ENCODE assay signal across 9 mouse cellular contexts in the genomic region with DNA sequence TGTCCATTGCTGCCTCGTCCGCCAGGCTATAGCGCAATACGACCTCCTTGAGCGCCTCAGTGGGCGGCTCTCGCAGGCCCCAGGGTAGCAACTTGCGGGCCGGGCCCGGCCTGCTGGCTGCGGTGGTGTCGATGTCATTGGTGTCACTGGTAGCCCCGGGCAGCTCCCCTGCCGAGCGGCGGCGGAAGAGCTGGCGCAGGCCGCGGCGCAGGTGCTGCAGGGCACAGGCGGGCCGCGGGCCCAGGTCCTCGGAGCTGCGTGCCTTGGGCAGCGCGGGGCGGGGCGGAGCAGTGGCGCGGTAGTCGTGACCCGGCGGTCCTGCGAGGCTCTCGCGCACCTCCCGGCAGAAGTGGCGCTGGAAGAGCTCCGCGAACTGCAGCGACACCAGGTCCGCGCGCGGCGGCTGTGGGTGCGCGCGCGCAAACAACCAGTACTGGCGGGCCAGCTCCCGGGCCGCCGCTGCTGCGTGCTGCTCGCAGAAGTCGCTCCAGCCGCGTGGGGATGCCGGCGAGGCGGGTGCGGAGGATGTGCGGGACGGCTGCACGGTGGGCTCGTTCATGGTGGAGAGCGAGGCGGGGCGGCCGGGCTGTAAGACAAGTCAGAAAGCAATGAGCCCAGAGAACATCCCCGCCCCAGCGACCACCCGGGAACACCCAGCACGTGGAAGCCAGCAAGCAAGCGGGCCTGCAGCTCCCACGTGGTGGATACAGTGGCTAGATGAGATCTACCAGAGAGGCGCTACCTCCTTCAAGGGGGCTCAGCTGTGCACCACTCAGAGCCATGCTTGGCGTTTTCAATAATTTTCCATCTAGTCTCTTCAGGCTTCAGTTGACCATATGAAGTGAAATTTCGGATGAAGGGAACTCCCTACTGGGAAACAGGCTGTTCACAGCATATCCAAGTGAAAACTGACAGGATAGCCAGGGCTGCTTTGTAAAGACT. TPM values are rescaled to one million over a fixed set of nuclear protein-coding genes. Genes with fewer than 3 reads are reported as not detected.
DNase-seq lines count a peak whose midpoint lies in the region; ATAC-seq and TF ChIP-seq lines count a peak whose summit lies in the region.
"Had no signal": no experiment of that assay in that cellular context is flagged by ENCODE, and none has a peak within 500 bp of the region (broad histone marks: within the 10 kb centered on the region; RNA-seq: fewer than 3 reads in every experiment).

No protein-coding gene starts in this region.

- peak overlapping the region; percentile 51 for H3K9ac ChIP-seq in kidney, embryonic 16.5 days (replicated peaks; ENCODE audit: low read length)
- H3K9ac ChIP-seq in embryonic facial prominence, embryonic 14.5 days (ENCODE audit: low read depth, low read length), result peak overlapping the region; percentile 58
- H3K9ac ChIP-seq in limb, embryonic 12.5 days (replicated peaks), result peak overlapping the region; percentile 60

- 9% methylated on average over 76 of the region's 82 CpGs for WGBS in kidney, embryonic 16.5 days
- WGBS in embryonic facial prominence, embryonic 14.5 days, result 9% methylated on average over 33 of the region's 82 CpGs
- WGBS in limb, embryonic 12.5 days, result 5% methylated on average over 82 of the region's 82 CpGs
- 73% methylated on average over 82 of the region's 82 CpGs for WGBS in small intestine, adult 2 months

- H3K27me3 ChIP-seq in kidney, embryonic 16.5 days (ENCODE audit: insufficient read depth, low read length), result no peaks in the 10 kb centered on the region
- peaks cover 13% of the 10 kb centered on the region; the same call in 1 of the 2 replicates for H3K27me3 ChIP-seq in embryonic facial prominence, embryonic 14.5 days (replicated peaks; ENCODE audit: control insufficient read depth, insufficient read depth, low read length)
- H3K27me3 ChIP-seq in limb, embryonic 12.5 days, result peaks cover 38% of the 10 kb centered on the region
- no peaks in the 10 kb centered on the region for H3K27me3 ChIP-seq in small intestine, adult 2 months (ENCODE audit: control insufficient read depth, insufficient read depth, low read length)
- H3K27me3 ChIP-seq: Patski had no signal

- H3K4me2 ChIP-seq in kidney, embryonic 16.5 days (replicated peaks; ENCODE audit: low read depth, low read length), result peak overlapping the region; percentile 81
- peak overlapping the region; percentile 85 for H3K4me2 ChIP-seq in embryonic facial prominence, embryonic 14.5 days (ENCODE audit: low read depth, low read length)
- peak overlapping the region; percentile 94 for H3K4me2 ChIP-seq in limb, embryonic 12.5 days

- H3K36me3 ChIP-seq in kidney, embryonic 16.5 days (ENCODE audit: insufficient read depth, low read length), result peaks cover 14% of the 10 kb centered on the region
- H3K36me3 ChIP-seq in embryonic facial prominence, embryonic 14.5 days (ENCODE audit: control insufficient read depth, insufficient read depth, low read length), result peaks cover 33% of the 10 kb centered on the region; the same call in 1 of the 2 replicates
- H3K36me3 ChIP-seq in limb, embryonic 12.5 days, result peaks cover 39% of the 10 kb centered on the region
- H3K36me3 ChIP-seq in small intestine, adult 2 months (ENCODE audit: control insufficient read depth, insufficient read depth, low read length), result peaks cover 33% of the 10 kb centered on the region

- H3K9me3 ChIP-seq in kidney, embryonic 16.5 days (ENCODE audit: low read length), result no peaks in the 10 kb centered on the region
- H3K9me3 ChIP-seq in embryonic facial prominence, embryonic 14.5 days (ENCODE audit: control insufficient read depth, low read length), result no peaks in the 10 kb centered on the region
- no peaks in the 10 kb centered on the region for H3K9me3 ChIP-seq in limb, embryonic 12.5 days

- peak overlapping the region; percentile 46 for H3K4me3 ChIP-seq in kidney, embryonic 16.5 days (ENCODE audit: low read length)
- peak overlapping the region; percentile 45 for H3K4me3 ChIP-seq in embryonic facial prominence, embryonic 14.5 days (ENCODE audit: low read depth, low read length)
- peak overlapping the region; percentile 48 for H3K4me3 ChIP-seq in limb, embryonic 12.5 days (replicated peaks)
- no peak overlapping the region for H3K4me3 ChIP-seq in small intestine, adult 2 months (ENCODE audit: low read depth, low read length)

- H3K27ac ChIP-seq in kidney, embryonic 16.5 days (ENCODE audit: low read length), result no peak overlapping the region
- H3K27ac ChIP-seq in embryonic facial prominence, embryonic 14.5 days (replicated peaks; ENCODE audit: low read depth, low read length), result no peak overlapping the region
- no peak overlapping the region for H3K27ac ChIP-seq in limb, embryonic 12.5 days
- H3K27ac ChIP-seq in small intestine, adult 2 months (ENCODE audit: insufficient read depth, low read depth, low read length), result 0 out of 2 replicates have a peak overlapping the region, but pooled peaks have one; percentile 33

- DNase-seq in kidney, adult 18-20 months, result no peak
- DNase-seq in brain, embryonic 14.5 days (ENCODE audit: low read depth), result peak; percentile 72
- peak; percentile 55 for DNase-seq in embryonic facial prominence, embryonic 14.5 days (ENCODE audit: low spot score)
- no peak for DNase-seq in urinary bladder, adult 18-20 months (ENCODE audit: low spot score in 2 of 2)
- DNase-seq in ovary, postnatal 36 days (ENCODE audit: low spot score), result no peak

- H3K4me1 ChIP-seq in kidney, embryonic 16.5 days (ENCODE audit: insufficient read depth, low read length), result peaks cover 32% of the 10 kb centered on the region
- peaks cover 13% of the 10 kb centered on the region for H3K4me1 ChIP-seq in embryonic facial prominence, embryonic 14.5 days (ENCODE audit: control insufficient read depth, insufficient read depth, low read length)
- peaks cover 37% of the 10 kb centered on the region for H3K4me1 ChIP-seq in limb, embryonic 12.5 days (replicated peaks)
- H3K4me1 ChIP-seq in small intestine, adult 2 months (ENCODE audit: control insufficient read depth, insufficient read depth, insufficient read length, low read length), result peaks cover 28% of the 10 kb centered on the region

- ATAC-seq in kidney, embryonic 16.5 days (ENCODE audit: low FRiP score, low TSS enrichment), result peak; percentile 18; the same call in 1 of the 2 replicates
- ATAC-seq in embryonic facial prominence, embryonic 14.5 days (ENCODE audit: low read depth), result peak; percentile 60
- ATAC-seq in limb, embryonic 12.5 days (ENCODE audit: insufficient number of reproducible peaks, insufficient read depth, low FRiP score, low TSS enrichment, low read depth), result no peak
- ATAC-seq: Patski had no signal

- TF ChIP-seq CTCF in brain, embryonic 14.5 days (IDR thresholded peaks at IDR 0.05; ENCODE audit: borderline replicate concordance, extremely low read depth, insufficient read depth, insufficient read length), result 0 out of 2 replicates have a peak, but pooled peaks have one; percentile 0
- no peak for TF ChIP-seq CTCF in small intestine, adult 2 months (IDR thresholded peaks at IDR 0.05; ENCODE audit: extremely low read depth, insufficient read length, insufficient replicate concordance, low read depth, low read length)

- TF ChIP-seq POLR2A in brain, embryonic 14.5 days (IDR thresholded peaks at IDR 0.05; ENCODE audit: borderline replicate concordance, extremely low read depth, insufficient read depth, insufficient read length, poor library complexity, severe bottlenecking), result no peak
- TF ChIP-seq POLR2A in small intestine, adult 2 months (IDR thresholded peaks at IDR 0.05; ENCODE audit: low read depth, low read length), result no peak

RNA-seq across cellular contexts. Expression of a gene that starts 8.7 kb away (rescaled TPM):
- polyA plus RNA-seq in kidney, embryonic 16.5 days (2015; fragmentation: Nextera tagmentation; extraction: Ambion mirVana), result 17.4 and 17.8 TPM in 2 replicates
- polyA plus RNA-seq in brain, embryonic 14.5 days (2012; rRNA removed), result 10.2 and 13.5 TPM in 2 replicates
- polyA plus RNA-seq in embryonic facial prominence, embryonic 14.5 days (2014; fragmentation: Nextera tagmentation; extraction: Ambion mirVana), result 17.8 and 18.3 TPM in 2 replicates
- 12.7 and 13.1 TPM in 2 replicates for polyA plus RNA-seq in limb, embryonic 12.5 days (2016; fragmentation: Nextera tagmentation; extraction: Ambion mirVana)
- 62.5 and 88.1 TPM in 2 replicates for polyA plus RNA-seq in small intestine, adult 2 months (2012; rRNA removed)

RNA-seq across cellular contexts. Expression of a gene that starts 20.0 kb away (rescaled TPM):
- 28.9 and 33.2 TPM in 2 replicates for polyA plus RNA-seq in kidney, embryonic 16.5 days (2015; fragmentation: Nextera tagmentation; extraction: Ambion mirVana)
- polyA plus RNA-seq in brain, embryonic 14.5 days (2012; rRNA removed), result 45.0 and 55.7 TPM in 2 replicates
- polyA plus RNA-seq in embryonic facial prominence, embryonic 14.5 days (2014; fragmentation: Nextera tagmentation; extraction: Ambion mirVana), result 18.8 and 20.3 TPM in 2 replicates
- polyA plus RNA-seq in limb, embryonic 12.5 days (2016; fragmentation: Nextera tagmentation; extraction: Ambion mirVana), result 52.8 and 54.6 TPM in 2 replicates
- polyA plus RNA-seq in small intestine, adult 2 months (2012; rRNA removed), result 98.0 and 283 TPM in 2 replicates

Comparison
In these comparisons a context has a peak if more than half of its experiments do, and no peak if none do; other contexts are left out.
1. DNase-seq: peak in brain, embryonic 14.5 days (single experiment) and embryonic facial prominence, embryonic 14.5 days (single experiment); none in kidney, adult 18-20 months (single experiment), urinary bladder, adult 18-20 months (0 of 2) and ovary, postnatal 36 days (single experiment).
2. Peak in every context shown above with its lines, with median percentiles within 50 percentile points of each other: H3K4me2 ChIP-seq and H3K9ac ChIP-seq.